16 mouse cellular contexts compared by ENCODE assay signal in genomic region chr12:98481460-98481859, GRCm38 (mm10).
DNase-seq lines count a peak whose midpoint lies in the region; ATAC-seq and TF ChIP-seq lines count a peak whose summit lies in the region.
"Had no signal": no experiment of that assay in that cellular context is flagged by ENCODE, and none has a peak within 500 bp of the region (broad histone marks: within the 10 kb centered on the region; RNA-seq: fewer than 3 reads in every experiment).

No protein-coding gene starts in this region.

- H3K4me2 ChIP-seq in lung, embryonic 14.5 days, result no peak overlapping the region
- H3K4me2 ChIP-seq in lung, postnatal 0 days (replicated peaks; ENCODE audit: low read depth, low read length), result no peak overlapping the region
- no peak overlapping the region for H3K4me2 ChIP-seq in forebrain, embryonic 14.5 days (ENCODE audit: low read length)
- no peak overlapping the region for H3K4me2 ChIP-seq in midbrain, embryonic 12.5 days (replicated peaks)
- H3K4me2 ChIP-seq: heart, embryonic 11.5 days; liver, embryonic 13.5 days had no signal

- H3K9me3 ChIP-seq in lung, embryonic 14.5 days (ENCODE audit: low read depth, low read length), result no peaks in the 10 kb centered on the region
- H3K9me3 ChIP-seq in lung, postnatal 0 days (ENCODE audit: low read length), result no peaks in the 10 kb centered on the region
- no peaks in the 10 kb centered on the region for H3K9me3 ChIP-seq in forebrain, embryonic 14.5 days (replicated peaks; ENCODE audit: control insufficient read depth, low read length)
- no peaks in the 10 kb centered on the region for H3K9me3 ChIP-seq in midbrain, embryonic 12.5 days
- H3K9me3 ChIP-seq: liver, embryonic 13.5 days had no signal

- peak; percentile 5 for DNase-seq in lung, embryonic 14.5 days
- DNase-seq in lung, postnatal 0 days (ENCODE audit: low spot score), result no peak
- peak; percentile 79 for DNase-seq in cerebellum, adult 11-12 months
- peak; percentile 73 for DNase-seq in forebrain, embryonic 14.5 days (ENCODE audit: low spot score)
- no peak for DNase-seq in adrenal gland, postnatal 10 days
- no peak for DNase-seq in thymus, postnatal 10 days (ENCODE audit: low spot score in 2 of 2)
- DNase-seq in kidney, postnatal 4 days, result no peak
- DNase-seq: B cell, adult 2 months; liver, embryonic 13.5 days; lung, postnatal 36 days; thymus, postnatal 25 days had no signal

- ATAC-seq in lung, embryonic 14.5 days (ENCODE audit: insufficient read depth), result no peak
- ATAC-seq in lung, postnatal 0 days, result no peak
- ATAC-seq in forebrain, embryonic 14.5 days, result peak; percentile 70
- peak; percentile 45 for ATAC-seq in midbrain, embryonic 12.5 days (ENCODE audit: low FRiP score, low read depth)
- ATAC-seq: inflammation-experienced regulatory T-cells, adult 6 months had no signal

- H3K27me3 ChIP-seq in lung, embryonic 14.5 days (ENCODE audit: insufficient read depth, low read length), result no peaks in the 10 kb centered on the region
- H3K27me3 ChIP-seq in lung, postnatal 0 days (replicated peaks; ENCODE audit: insufficient read depth, low read length), result no peaks in the 10 kb centered on the region
- no peaks in the 10 kb centered on the region for H3K27me3 ChIP-seq in forebrain, embryonic 14.5 days (replicated peaks; ENCODE audit: control insufficient read depth, insufficient read depth, low read length)
- H3K27me3 ChIP-seq in midbrain, embryonic 12.5 days, result no peaks in the 10 kb centered on the region
- H3K27me3 ChIP-seq: liver, embryonic 13.5 days had no signal

- H3K27ac ChIP-seq in lung, embryonic 14.5 days (ENCODE audit: low read depth), result no peak overlapping the region
- no peak overlapping the region for H3K27ac ChIP-seq in lung, postnatal 0 days (ENCODE audit: low read length)
- H3K27ac ChIP-seq in forebrain, embryonic 14.5 days (ENCODE audit: low read depth, low read length), result peak overlapping the region; percentile 68
- peak overlapping the region; percentile 77 for H3K27ac ChIP-seq in midbrain, embryonic 12.5 days (replicated peaks)
- H3K27ac ChIP-seq: liver, embryonic 13.5 days had no signal

- no peaks in the 10 kb centered on the region for H3K36me3 ChIP-seq in lung, embryonic 14.5 days (ENCODE audit: insufficient read depth)
- H3K36me3 ChIP-seq in lung, postnatal 0 days (ENCODE audit: insufficient read depth, low read length), result no peaks in the 10 kb centered on the region
- H3K36me3 ChIP-seq in forebrain, embryonic 14.5 days (ENCODE audit: control insufficient read depth, insufficient read depth, low read length), result no peaks in the 10 kb centered on the region
- peaks cover 13% of the 10 kb centered on the region; the same call in 1 of the 2 replicates for H3K36me3 ChIP-seq in midbrain, embryonic 12.5 days
- H3K36me3 ChIP-seq: G1E; liver, embryonic 13.5 days had no signal

- 58% methylated on average over 2 of the region's 2 CpGs for WGBS in lung, embryonic 14.5 days
- 56% methylated on average over 2 of the region's 2 CpGs for WGBS in lung, postnatal 0 days
- 57% methylated on average over 2 of the region's 2 CpGs for WGBS in forebrain, embryonic 14.5 days
- WGBS in midbrain, embryonic 12.5 days, result 62% methylated on average over 2 of the region's 2 CpGs

- no peak overlapping the region for H3K9ac ChIP-seq in lung, embryonic 14.5 days
- no peak overlapping the region for H3K9ac ChIP-seq in lung, postnatal 0 days (replicated peaks; ENCODE audit: low read depth)
- H3K9ac ChIP-seq in forebrain, embryonic 14.5 days (ENCODE audit: low read length), result no peak overlapping the region
- no peak overlapping the region for H3K9ac ChIP-seq in midbrain, embryonic 12.5 days (replicated peaks)
- H3K9ac ChIP-seq: liver, embryonic 13.5 days had no signal

- no peak overlapping the region for H3K4me3 ChIP-seq in lung, embryonic 14.5 days (ENCODE audit: low read depth, low read length)
- H3K4me3 ChIP-seq in lung, postnatal 0 days (ENCODE audit: low read depth, low read length), result no peak overlapping the region
- H3K4me3 ChIP-seq in forebrain, embryonic 14.5 days (ENCODE audit: low read depth, low read length), result no peak overlapping the region
- H3K4me3 ChIP-seq in midbrain, embryonic 12.5 days, result no peak overlapping the region
- H3K4me3 ChIP-seq: liver, embryonic 13.5 days; myocyte had no signal

- no peak for TF ChIP-seq CTCF in lung, embryonic 14.5 days (IDR thresholded peaks at IDR 0.05; ENCODE audit: low read depth)
- TF ChIP-seq CTCF in lung, postnatal 0 days (IDR thresholded peaks at IDR 0.05), result no peak

- TF ChIP-seq EP300 in lung, postnatal 0 days (IDR thresholded peaks at IDR 0.05), result no peak

- H3K4me1 ChIP-seq in lung, embryonic 14.5 days (ENCODE audit: insufficient read depth), result no peaks in the 10 kb centered on the region
- no peaks in the 10 kb centered on the region for H3K4me1 ChIP-seq in lung, postnatal 0 days (ENCODE audit: insufficient read depth, low read depth, low read length)
- H3K4me1 ChIP-seq in forebrain, embryonic 14.5 days (ENCODE audit: control insufficient read depth, insufficient read depth, low read length), result peaks cover 30% of the 10 kb centered on the region
- peaks cover 39% of the 10 kb centered on the region for H3K4me1 ChIP-seq in midbrain, embryonic 12.5 days
- H3K4me1 ChIP-seq: liver, embryonic 13.5 days had no signal

Comparison
In these comparisons a context has a peak if more than half of its experiments do, and no peak if none do; other contexts are left out.
1. DNase-seq: peak in lung, embryonic 14.5 days (single experiment), cerebellum, adult 11-12 months (single experiment) and forebrain, embryonic 14.5 days (single experiment); none in lung, postnatal 0 days (single experiment), adrenal gland, postnatal 10 days (single experiment), thymus, postnatal 10 days (0 of 2) and kidney, postnatal 4 days (0 of 2).
2. ATAC-seq: peak in forebrain, embryonic 14.5 days (single experiment) and midbrain, embryonic 12.5 days (single experiment); none in lung, embryonic 14.5 days (single experiment) and lung, postnatal 0 days (single experiment).
3. H3K27ac ChIP-seq: peak in forebrain, embryonic 14.5 days (single experiment) and midbrain, embryonic 12.5 days (single experiment); none in lung, embryonic 14.5 days (single experiment) and lung, postnatal 0 days (single experiment).